Mouse (Mus musculus) bone marrow, adult 2 months (tissue): ENCODE data around the gene Apol7a. TPM values are rescaled to one million over a fixed set of nuclear protein-coding genes. Genes with fewer than 3 reads are reported as not detected.

Experiments
- H3K27ac ChIP-seq: fragments of 200-500 bp; 2 replicates; pipeline ENCODE4 v1.5.1; 2012; ENCODE audit warnings: low read depth, mild to moderate bottlenecking, control low read depth, inconsistent platforms, low read length; ENCODE audit not compliant: control insufficient read depth, poor library complexity, insufficient read depth
- H3K4me1 ChIP-seq: fragments of 200-500 bp; 2 replicates; pipeline ENCODE4 v1.6.1; 2011; ENCODE audit warnings: low read length; ENCODE audit not compliant: control insufficient read depth, insufficient read depth
- H3K4me3 ChIP-seq: fragments of 200-500 bp; replicated peaks from 2 replicates; pipeline ENCODE3; 2011; ENCODE audit warnings: mild to moderate bottlenecking, low read depth, low read length, control low read depth; ENCODE audit not compliant: control insufficient read depth
- CTCF ChIP-seq: fragments of 200-500 bp; IDR thresholded peaks from 2 replicates; pipeline ENCODE4 v1.5.1; 2011; ENCODE audit warnings: low read length, control low read depth; ENCODE audit not compliant: control insufficient read depth, insufficient read depth
- POLR2A ChIP-seq: fragments of 200-500 bp; IDR thresholded peaks from 2 replicates; pipeline ENCODE4 v1.6.1; 2011; ENCODE audit warnings: low read depth, mild to moderate bottlenecking, control low read depth, low read length, borderline replicate concordance; ENCODE audit not compliant: control insufficient read depth
- WGBS: fragments of 180-500 bp; shearing (Covaris S2); methylation state at CpG from one replicate; pipeline ENCODE4 v1.1.7; 2018; 5-methylcytosine and 5-hydroxymethylcytosine counted together
- polyA plus RNA-seq: library from polyadenylated mRNA; stranded (reverse); fragments of >200 nt; gene quantifications from 2 replicates; pipeline ENCODE4 v1.2.4, GENCODE M21; 2011; ENCODE audit warnings: low replicate concordance; ENCODE audit not compliant: missing spikeins, insufficient read depth, insufficient read length

Gene Apol7a
- polyA plus RNA-seq, 1 experiment = not detected

DNA sequence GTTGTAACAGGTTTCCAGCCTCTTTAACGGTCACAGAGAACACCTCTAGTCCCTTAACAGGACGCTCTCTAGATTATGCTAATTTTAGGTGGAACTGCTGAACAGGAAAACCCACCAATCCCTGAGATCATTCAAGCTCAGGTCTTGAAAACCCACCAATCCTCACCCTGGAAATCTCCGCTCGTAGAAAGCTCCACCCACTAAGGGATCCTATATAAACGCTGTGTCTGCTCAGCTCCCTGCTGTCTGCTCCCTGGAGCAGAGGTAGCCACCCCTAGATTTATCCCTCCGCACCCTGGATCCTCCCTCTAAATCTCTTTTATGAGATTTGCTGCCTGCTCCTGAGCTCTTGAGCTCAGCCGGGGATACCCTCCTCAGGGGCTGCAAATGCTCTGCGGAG, 28.3 kb downstream of the Apol7a start:
- Histone ChIP-seq H3K4me1 (no peaks in the 10 kb centered on the region), H3K27ac (no peak overlapping the region), H3K4me3 (no peak overlapping the region)
- no peak for TF ChIP-seq POLR2A
- TF ChIP-seq CTCF = no peak
- WGBS = 87% methylated on average over 8 of the region's 8 CpGs

DNA sequence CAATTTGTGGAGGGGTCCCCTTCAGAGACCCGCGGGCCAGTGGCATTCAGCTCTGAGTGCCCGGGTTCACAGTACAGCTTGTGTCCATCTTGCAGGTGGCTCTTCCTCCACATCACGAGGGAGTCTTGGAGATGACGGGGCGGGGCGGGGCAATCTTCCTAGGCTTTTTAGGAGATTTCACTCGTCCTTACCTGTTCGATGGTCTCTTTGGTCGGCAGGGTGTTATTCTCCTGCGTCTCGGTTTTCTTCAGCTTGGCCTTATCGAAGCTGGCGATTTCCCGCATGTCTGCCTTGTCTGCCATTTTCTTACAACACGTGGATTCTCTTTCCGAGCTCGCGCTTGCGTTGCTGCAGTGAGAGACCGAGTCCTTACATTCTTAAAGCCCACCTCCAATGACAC, 28.9 kb downstream of the Apol7a start:
- Histone ChIP-seq H3K4me1 (no peaks in the 10 kb centered on the region), H3K27ac (no peak overlapping the region), H3K4me3 (no peak overlapping the region)
- TF ChIP-seq CTCF (no peak), POLR2A (no peak)
- WGBS = 91% methylated on average over 21 of the region's 21 CpGs

DNA sequence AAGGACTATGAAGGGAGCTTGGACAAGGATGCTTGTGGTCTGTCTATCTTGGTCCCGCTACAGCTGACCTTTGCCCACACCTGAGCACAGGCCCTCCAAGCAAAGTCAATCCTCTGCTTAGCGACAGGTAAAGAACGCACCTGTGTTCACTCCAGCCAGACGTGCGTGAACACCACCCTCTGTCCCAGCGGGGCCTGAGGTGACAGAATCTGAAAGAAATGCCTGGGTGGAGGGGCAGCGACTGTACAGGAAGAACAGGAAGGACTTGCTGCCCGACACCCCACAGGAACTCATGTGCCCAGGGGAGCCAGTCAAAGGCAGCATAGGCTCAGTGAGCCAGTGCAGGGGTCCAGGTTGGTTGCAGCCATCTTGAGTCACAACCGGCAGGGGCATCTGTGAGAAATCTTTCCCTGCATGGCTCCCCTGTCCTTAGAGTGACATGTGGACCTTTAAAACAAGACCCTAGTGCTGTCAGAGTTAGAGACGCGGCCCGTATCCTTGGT, 30.0 kb downstream of the Apol7a start:
- no peak for TF ChIP-seq CTCF
- TF ChIP-seq POLR2A = no peak
- H3K4me1 ChIP-seq = no peaks in the 10 kb centered on the region

DNA sequence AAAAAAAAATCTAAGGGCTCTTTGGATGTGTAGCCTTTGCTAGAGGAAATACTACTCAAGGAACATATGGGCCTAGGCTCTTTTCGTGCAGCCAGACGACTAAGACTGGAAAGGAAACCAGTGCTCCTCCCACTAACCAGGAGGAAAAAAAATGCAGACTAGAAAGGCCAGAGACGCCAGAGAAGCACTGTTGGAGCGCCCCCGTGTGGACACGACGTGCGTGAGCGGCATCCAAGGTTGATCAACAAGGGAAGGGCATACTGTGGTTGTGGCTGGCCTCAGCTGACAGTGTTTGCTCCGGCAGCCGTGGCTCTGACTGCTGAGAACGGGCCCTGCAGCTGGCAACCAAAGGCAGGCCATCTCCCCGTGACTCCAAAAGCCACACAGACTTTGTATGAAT, 30.8 kb downstream of the Apol7a start:
- Histone ChIP-seq H3K4me1 (no peaks in the 10 kb centered on the region), H3K4me3 (no peak overlapping the region), H3K27ac (no peak overlapping the region)
- under 1% methylated on average over 13 of the region's 13 CpGs for WGBS
- TF ChIP-seq CTCF (peak; percentile 90), POLR2A (no peak)

More for the DNA sequence above, 30.0 kb downstream of the Apol7a start:
- H3K4me3 ChIP-seq = no peak overlapping the region
- H3K27ac ChIP-seq = no peak overlapping the region
- 64% methylated on average over 12 of the region's 12 CpGs for WGBS

DNA sequence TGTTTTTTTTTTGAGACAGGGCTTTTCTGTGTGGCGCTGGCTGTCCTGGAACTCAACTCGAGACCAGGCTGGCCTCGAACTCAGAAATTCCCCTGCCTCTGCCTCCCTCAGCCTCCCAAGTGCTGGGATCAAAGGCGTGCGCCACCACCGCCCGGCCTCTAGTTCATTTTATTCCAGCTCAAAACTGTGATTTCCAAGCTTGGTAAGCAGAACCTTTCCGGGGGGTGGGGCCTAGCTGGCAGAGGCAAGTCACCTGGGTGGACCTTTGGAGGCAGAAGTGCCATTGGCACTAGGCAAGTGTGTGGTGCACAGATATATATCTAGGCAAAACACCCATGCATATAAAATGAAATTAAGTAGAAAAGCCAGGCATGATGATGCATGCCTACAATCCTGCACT, 31.4 kb downstream of the Apol7a start:
- TF ChIP-seq CTCF = no peak
- TF ChIP-seq POLR2A = no peak
- Histone ChIP-seq H3K4me3 (no peak overlapping the region), H3K4me1 (no peaks in the 10 kb centered on the region), H3K27ac (no peak overlapping the region)
- WGBS = 45% methylated on average over 8 of the region's 8 CpGs

DNA sequence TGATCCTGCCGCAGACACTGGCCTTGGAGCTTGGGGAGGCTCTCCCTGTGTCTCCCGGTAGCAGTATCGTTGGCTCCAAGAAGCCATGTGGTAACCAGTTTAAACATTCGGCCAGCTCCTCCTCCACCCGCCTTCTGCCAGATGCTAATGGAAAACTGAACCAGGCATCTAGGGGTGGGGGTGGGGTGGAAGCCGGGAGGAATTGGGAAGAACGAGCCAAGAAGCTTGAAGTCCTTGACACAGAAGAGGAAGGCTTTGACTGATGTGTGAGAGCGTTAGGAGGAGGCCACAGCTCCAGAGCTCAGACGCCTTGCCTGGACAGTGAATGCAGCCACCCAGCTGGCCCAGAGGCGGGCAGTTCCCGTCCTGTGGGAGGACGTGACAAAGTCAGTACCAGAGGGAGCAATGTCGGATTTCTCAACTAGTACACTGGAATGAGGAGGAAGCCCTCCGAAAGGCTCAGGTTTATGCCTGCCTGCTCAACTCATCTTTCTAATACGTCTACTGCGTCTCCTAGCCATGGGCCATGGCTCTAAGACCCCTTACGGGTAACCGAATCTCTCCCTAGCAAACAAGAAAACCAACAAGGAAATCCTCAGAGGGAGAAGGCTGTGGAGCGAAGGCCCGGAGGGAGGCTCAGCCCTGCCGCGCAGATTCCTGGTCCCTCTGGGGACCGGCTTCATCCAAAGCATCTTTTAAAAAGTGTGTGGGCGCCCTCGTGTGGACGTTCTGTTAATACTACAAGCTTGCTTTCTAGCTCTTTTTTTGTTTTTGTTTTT, 32.0 kb downstream of the Apol7a start:
- TF ChIP-seq POLR2A (no peak), CTCF (peak; percentile 34; the same call in 1 of the 2 replicates)
- no peak overlapping the region for H3K4me3 ChIP-seq

DNA sequence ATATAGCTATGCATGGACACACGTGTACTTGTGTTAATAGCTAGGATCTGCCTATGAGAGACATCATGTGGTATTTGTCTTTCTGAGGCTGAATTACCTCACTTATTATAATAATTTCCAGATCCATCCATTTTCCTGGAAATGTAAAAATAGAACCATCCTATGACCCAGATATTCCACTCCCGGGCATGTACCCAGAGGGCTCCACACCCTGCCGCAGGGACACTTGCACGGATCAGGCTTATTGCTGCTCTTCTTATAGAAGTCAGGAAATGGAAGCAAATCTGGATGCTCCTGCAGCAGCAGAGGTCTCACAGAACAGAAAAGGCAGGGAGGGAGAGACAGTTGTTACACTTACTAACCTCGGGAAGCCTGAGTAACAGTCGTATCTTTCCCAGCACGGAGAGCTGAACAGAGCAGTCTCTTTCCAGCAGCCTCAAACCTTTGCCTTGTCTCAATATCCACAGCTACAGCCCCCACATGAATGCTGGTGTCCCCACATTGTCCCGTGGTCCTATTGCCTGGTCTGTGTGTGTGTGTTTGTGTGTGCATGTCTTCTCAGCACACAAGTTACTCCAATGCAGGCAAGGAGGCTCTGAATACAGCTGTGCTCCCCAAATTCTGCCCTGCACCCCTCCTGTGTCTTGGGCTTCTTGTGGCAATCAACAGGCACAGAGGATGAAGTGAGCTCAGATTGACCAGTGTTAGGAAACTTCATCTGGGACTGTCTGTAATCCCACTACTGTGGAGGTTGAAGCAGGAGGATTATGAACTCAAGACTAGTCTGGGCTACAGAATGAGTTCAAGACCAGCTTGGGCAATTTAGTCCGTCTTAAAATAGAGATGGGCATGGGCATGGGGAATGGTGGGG, 33.0 kb downstream of the Apol7a start:
- H3K27ac ChIP-seq = no peak overlapping the region
- no peak overlapping the region for H3K4me3 ChIP-seq
- TF ChIP-seq CTCF (no peak), POLR2A (no peak)
- WGBS = 65% methylated on average over 9 of the region's 9 CpGs
- H3K4me1 ChIP-seq = no peaks in the 10 kb centered on the region

More for the DNA sequence above, 32.0 kb downstream of the Apol7a start:
- WGBS = 15% methylated on average over 26 of the region's 26 CpGs
- H3K4me1 ChIP-seq = no peaks in the 10 kb centered on the region
- 0 out of 2 replicates have a peak overlapping the region, but pooled peaks have one; percentile 10 for H3K27ac ChIP-seq

DNA sequence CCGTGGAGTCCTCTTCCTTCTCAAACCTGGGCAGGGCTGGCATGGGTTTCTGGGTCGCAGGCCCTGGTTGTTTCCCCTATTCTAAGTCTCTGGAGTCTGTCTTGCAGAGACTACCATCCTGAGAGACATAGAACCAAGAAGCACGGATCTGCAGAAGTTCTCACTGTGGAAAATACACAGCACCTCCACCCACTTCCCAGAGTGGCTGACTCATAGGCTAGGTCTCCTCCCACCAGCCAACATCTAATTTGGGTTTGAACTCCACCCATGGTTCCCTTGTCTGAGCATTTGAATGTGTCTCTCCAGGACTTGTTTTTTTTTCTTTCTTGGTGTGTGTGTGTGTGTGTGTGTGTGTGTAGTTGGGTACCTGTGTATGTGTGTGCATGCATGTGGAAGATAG, 34.9 kb downstream of the Apol7a start:
- WGBS = 42% methylated on average over 3 of the region's 3 CpGs
- H3K27ac ChIP-seq = no peak overlapping the region
- TF ChIP-seq CTCF = no peak
- no peak for TF ChIP-seq POLR2A

More for the DNA sequence above, 34.9 kb downstream of the Apol7a start:
- H3K4me1 ChIP-seq = no peaks in the 10 kb centered on the region
- no peak overlapping the region for H3K4me3 ChIP-seq
